Comparison of ENCODE assay signal across 9 mouse cellular contexts in the genomic region with DNA sequence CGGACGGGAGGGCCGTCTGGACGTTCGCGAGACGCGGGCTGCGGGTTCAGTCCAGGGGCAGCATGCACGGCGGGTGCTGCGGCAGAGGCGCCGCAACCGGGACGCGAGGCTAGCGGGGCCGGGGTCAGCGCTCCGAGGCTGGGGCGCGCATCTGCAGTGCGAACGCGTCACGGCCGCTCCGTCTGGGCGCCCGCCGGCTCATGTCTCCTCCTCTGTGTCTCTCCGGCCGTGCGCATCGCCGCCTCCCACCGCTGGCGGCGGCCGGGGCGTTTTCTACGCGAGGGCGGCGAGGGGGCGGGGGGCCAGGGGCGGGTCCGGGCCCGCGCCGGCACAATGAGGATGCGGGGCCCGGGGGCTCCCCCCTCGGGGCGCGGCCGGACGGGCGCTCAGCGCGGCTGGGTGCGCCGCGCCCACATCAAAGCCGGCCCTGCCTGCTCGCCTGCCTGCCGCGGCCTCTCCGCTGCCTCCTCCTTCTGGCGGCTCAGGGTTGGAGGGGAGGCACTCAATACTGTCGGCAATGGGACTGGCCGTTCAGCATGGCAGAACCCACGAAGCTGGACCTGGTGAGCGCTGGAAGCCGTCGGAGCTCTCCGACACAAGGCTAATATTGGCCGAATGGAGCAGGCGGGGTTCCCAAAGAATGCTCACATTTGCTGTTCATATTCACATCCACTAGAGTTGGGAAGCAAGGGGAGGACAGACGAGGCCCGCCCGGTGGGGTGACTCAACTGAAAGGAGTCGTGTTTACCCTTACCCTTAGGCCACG. TPM values are rescaled to one million over a fixed set of nuclear protein-coding genes. Genes with fewer than 3 reads are reported as not detected.
DNase-seq lines count a peak whose midpoint lies in the region; ATAC-seq and TF ChIP-seq lines count a peak whose summit lies in the region.
"Had no signal": no experiment of that assay in that cellular context is flagged by ENCODE, and none has a peak within 500 bp of the region (broad histone marks: within the 10 kb centered on the region; RNA-seq: fewer than 3 reads in every experiment).

No protein-coding gene starts in this region.

- intact Hi-C loops in heart, postnatal 25 days (cut with DNase I) = loop anchor here (1.0 to 5.0 kb wide), 6 partner anchors 119 to 525 kb away; no protein-coding TSS in a partner anchor

- ATAC-seq in megakaryocyte-erythroid progenitor cell, adult 5-6 weeks (replicated peaks; ENCODE audit: low FRiP score, low TSS enrichment, poor library complexity, severe bottlenecking) = peak; percentile 35
- ATAC-seq in frontal cortex, adult (ENCODE audit: low TSS enrichment) = no peak

- peaks cover 36% of the 10 kb centered on the region for H3K36me3 ChIP-seq in forebrain, embryonic 10.5 days (replicated peaks)
- H3K36me3 ChIP-seq in limb, embryonic 10.5 days = peaks cover 35% of the 10 kb centered on the region
- peaks cover 6% of the 10 kb centered on the region for H3K36me3 ChIP-seq in spleen, adult 2 months (ENCODE audit: control insufficient read depth, insufficient read depth, low read length)

- H3K4me3 ChIP-seq in forebrain, embryonic 10.5 days = peak overlapping the region; percentile 68
- H3K4me3 ChIP-seq in limb, embryonic 10.5 days = peak overlapping the region; percentile 74
- H3K4me3 ChIP-seq in spleen, adult 2 months (ENCODE audit: extremely low read depth, insufficient read depth, insufficient read length) = peak overlapping the region; percentile 52

- peak overlapping the region; percentile 77 for H3K27ac ChIP-seq in forebrain, embryonic 10.5 days
- H3K27ac ChIP-seq in limb, embryonic 10.5 days = peak overlapping the region; percentile 83
- H3K27ac ChIP-seq in spleen, adult 2 months (ENCODE audit: insufficient read depth, low read length) = no peak overlapping the region

- H3K4me1 ChIP-seq in forebrain, embryonic 10.5 days = peaks cover 57% of the 10 kb centered on the region
- peaks cover 47% of the 10 kb centered on the region for H3K4me1 ChIP-seq in limb, embryonic 10.5 days
- peaks cover 7% of the 10 kb centered on the region for H3K4me1 ChIP-seq in spleen, adult 2 months (ENCODE audit: control insufficient read depth, insufficient read depth, insufficient read length)

- peak; percentile 17 to 35 for DNase-seq in urinary bladder, adult 18-20 months (ENCODE audit: low spot score in 2 of 2)
- no peak for DNase-seq in urinary bladder, postnatal 10 days (ENCODE audit: low spot score)
- DNase-seq in forebrain, embryonic 10.5 days (ENCODE audit: extremely low spot score, low spot score) = peak; percentile 67
- DNase-seq in heart, postnatal 25 days (ENCODE audit: low spot score) = peak; percentile 29
- peak; percentile 77 for DNase-seq in limb, embryonic 10.5 days (ENCODE audit: low spot score)
- DNase-seq in spleen, adult 2 months (ENCODE audit: low read depth in 1 of 2, low spot score in 2 of 2) = peak in 1 of 2 experiments; percentile 30

- TF ChIP-seq POLR2A in spleen, adult 2 months (IDR thresholded peaks at IDR 0.05; ENCODE audit: low read depth, low read length) = no peak

- H3K27me3 ChIP-seq in forebrain, embryonic 10.5 days (ENCODE audit: poor library complexity, severe bottlenecking) = peaks cover 56% of the 10 kb centered on the region
- H3K27me3 ChIP-seq in limb, embryonic 10.5 days (ENCODE audit: low read depth, poor library complexity, severe bottlenecking) = peaks cover 52% of the 10 kb centered on the region
- H3K27me3 ChIP-seq in spleen, adult 2 months (ENCODE audit: control insufficient read depth, insufficient read depth, low read length) = peaks cover 13% of the 10 kb centered on the region

- no peaks in the 10 kb centered on the region for H3K9me3 ChIP-seq in forebrain, embryonic 10.5 days
- H3K9me3 ChIP-seq in limb, embryonic 10.5 days (replicated peaks) = no peaks in the 10 kb centered on the region

- TF ChIP-seq CTCF in spleen, adult 2 months (IDR thresholded peaks at IDR 0.05; ENCODE audit: extremely low read depth, insufficient read depth, insufficient read length, insufficient replicate concordance) = no peak

- under 1% methylated on average over 76 of the region's 85 CpGs for WGBS in forebrain, embryonic 10.5 days
- WGBS in limb, embryonic 10.5 days = under 1% methylated on average over 83 of the region's 85 CpGs
- 2% methylated on average over 79 of the region's 85 CpGs for WGBS in spleen, adult 2 months

RNA-seq across cellular contexts. Expression of a gene that starts 0.6 kb away (rescaled TPM):
- 3.6 and 3.8 TPM in 2 replicates for polyA plus RNA-seq in forebrain, embryonic 10.5 days (2016; fragmentation: Nextera tagmentation; extraction: Ambion mirVana)
- total RNA-seq in heart, postnatal 25 days (2021) = 1 to 10 TPM; 5.1 to 6.0 TPM
- polyA plus RNA-seq in limb, embryonic 10.5 days (2016; fragmentation: Nextera tagmentation; extraction: Ambion mirVana) = 1.7 and 5.7 TPM in 2 replicates
- total RNA-seq in megakaryocyte-erythroid progenitor cell, adult 5-6 weeks (2014; fragmentation: Nextera tagmentation) = not detected in 2 replicates
- not detected in 2 replicates for total RNA-seq in megakaryocyte-erythroid progenitor cell, adult 5-6 weeks (2017)
- polyA plus RNA-seq in spleen, adult 2 months (2012; rRNA removed) = 0.62 and 0.95 TPM in 2 replicates

RNA-seq across cellular contexts. Expression of a gene that starts 15.3 kb away (rescaled TPM):
- polyA plus RNA-seq in forebrain, embryonic 10.5 days (2016; fragmentation: Nextera tagmentation; extraction: Ambion mirVana) = 1,478 and 1,686 TPM in 2 replicates
- 100 to 1,000 TPM; 138 to 153 TPM for total RNA-seq in heart, postnatal 25 days (2021)
- 1,479 and 1,796 TPM in 2 replicates for polyA plus RNA-seq in limb, embryonic 10.5 days (2016; fragmentation: Nextera tagmentation; extraction: Ambion mirVana)
- total RNA-seq in megakaryocyte-erythroid progenitor cell, adult 5-6 weeks (2014; fragmentation: Nextera tagmentation) = 3,299 and 3,437 TPM in 2 replicates
- 6,261 and 6,441 TPM in 2 replicates for total RNA-seq in megakaryocyte-erythroid progenitor cell, adult 5-6 weeks (2017)
- polyA plus RNA-seq in spleen, adult 2 months (2012; rRNA removed) = 57.0 and 65.2 TPM in 2 replicates

RNA-seq across cellular contexts. Expression of a gene that starts 55.6 kb away (rescaled TPM):
- polyA plus RNA-seq in forebrain, embryonic 10.5 days (2016; fragmentation: Nextera tagmentation; extraction: Ambion mirVana) = not detected in 2 replicates
- not detected for total RNA-seq in heart, postnatal 25 days (2021)
- not detected in 2 replicates for polyA plus RNA-seq in limb, embryonic 10.5 days (2016; fragmentation: Nextera tagmentation; extraction: Ambion mirVana)
- total RNA-seq in megakaryocyte-erythroid progenitor cell, adult 5-6 weeks (2014; fragmentation: Nextera tagmentation) = not detected in 2 replicates
- not detected in 2 replicates for total RNA-seq in megakaryocyte-erythroid progenitor cell, adult 5-6 weeks (2017)
- not detected in 2 replicates for polyA plus RNA-seq in spleen, adult 2 months (2012; rRNA removed)
- total RNA-seq: left cerebral cortex, postnatal 14 days had no signal

Comparison
In these comparisons a context has a peak if more than half of its experiments do, and no peak if none do; other contexts are left out.
1. RNA of a gene that starts 15.3 kb away (polyA plus RNA-seq): 1,479 to 1,796 TPM in limb, embryonic 10.5 days and 1,478 to 1,686 TPM in forebrain, embryonic 10.5 days; 57.0 to 65.2 TPM in spleen, adult 2 months; every median in the first group is over 10 times any median in the second.
2. Peak in every context shown above with its lines, with median percentiles within 50 percentile points of each other: H3K4me3 ChIP-seq.